Mouse (Mus musculus): Measurements from ENCODE around the gene Alx1. TPM values are rescaled to one million over a fixed set of nuclear protein-coding genes. Genes with fewer than 3 reads are reported as not detected.
A peak's percentile ranks its signal among the peaks of the same experiment; 100 is the strongest.

The Alx1 gene
- polyA plus RNA-seq (2014; fragmentation: Nextera tagmentation; extraction: Ambion mirVana): 3.9 and 4.3 TPM in 2 replicates

GRCm38 (mm10) chr10:103029730-103030490, at the start of gene Alx1:
Gene Alx1, minus strand, starts transcription at chr10:103030215.
- 1% methylated on average over 32 of the region's 32 CpGs for WGBS
- no peak within 1 kb of the TSS for H3K27ac ChIP-seq (replicated peaks; ENCODE audit: low read depth, low read length)
- H3K27me3 ChIP-seq (ENCODE audit: control insufficient read depth, insufficient read depth, low read length): peaks cover 36% of the 10 kb centered on the region
- H3K4me2 ChIP-seq (ENCODE audit: low read depth, severe bottlenecking): peak within 1 kb of the TSS; percentile 60; the same call in 1 of the 2 replicates
- no peaks in the 10 kb centered on the region for H3K9me3 ChIP-seq (ENCODE audit: control insufficient read depth, low read length)
- H3K4me1 ChIP-seq (ENCODE audit: control insufficient read depth, insufficient read depth, low read length): 0 out of 2 replicates have a peak, but pooled peaks cover 6% of the 10 kb centered on the region
- H3K4me3 ChIP-seq (ENCODE audit: low read depth, low read length): peak within 1 kb of the TSS; percentile 39; the same call in 1 of the 2 replicates
- no peak within 1 kb of the TSS for H3K9ac ChIP-seq (ENCODE audit: low read length)
- DNase-seq (ENCODE audit: low spot score) (peak; percentile 61), ATAC-seq (ENCODE audit: insufficient number of reproducible peaks, low FRiP score, low TSS enrichment, low read depth) (no peak)
- no peaks in the 10 kb centered on the region for H3K36me3 ChIP-seq (ENCODE audit: control insufficient read depth, insufficient read depth, low read length)

GRCm38 (mm10) chr10:103049593-103049992, 19.6 kb upstream of the Alx1 start:
- ATAC-seq (ENCODE audit: insufficient number of reproducible peaks, low FRiP score, low TSS enrichment, low read depth) (no peak), DNase-seq (ENCODE audit: low spot score) (no peak)
- 81% methylated on average over 2 of the region's 2 CpGs for WGBS
- Histone ChIP-seq H3K27me3 (ENCODE audit: control insufficient read depth, insufficient read depth, low read length) (no peaks in the 10 kb centered on the region), H3K4me1 (ENCODE audit: control insufficient read depth, insufficient read depth, low read length) (no peaks in the 10 kb centered on the region), H3K9ac (ENCODE audit: low read length) (no peak overlapping the region), H3K4me2 (ENCODE audit: low read depth, severe bottlenecking) (no peak overlapping the region), H3K27ac (replicated peaks; ENCODE audit: low read depth, low read length) (no peak overlapping the region), H3K9me3 (ENCODE audit: control insufficient read depth, low read length) (no peaks in the 10 kb centered on the region), H3K36me3 (ENCODE audit: control insufficient read depth, insufficient read depth, low read length) (no peaks in the 10 kb centered on the region), H3K4me3 (ENCODE audit: low read depth, low read length) (no peak overlapping the region)

GRCm38 (mm10) chr10:103046623-103047022, 16.6 kb upstream of the Alx1 start:
- DNase-seq (ENCODE audit: low spot score): no peak
- Histone ChIP-seq H3K36me3 (ENCODE audit: control insufficient read depth, insufficient read depth, low read length) (no peaks in the 10 kb centered on the region), H3K4me1 (ENCODE audit: control insufficient read depth, insufficient read depth, low read length) (no peaks in the 10 kb centered on the region), H3K27ac (replicated peaks; ENCODE audit: low read depth, low read length) (no peak overlapping the region), H3K27me3 (ENCODE audit: control insufficient read depth, insufficient read depth, low read length) (no peaks in the 10 kb centered on the region), H3K4me2 (ENCODE audit: low read depth, severe bottlenecking) (no peak overlapping the region), H3K4me3 (ENCODE audit: low read depth, low read length) (no peak overlapping the region), H3K9me3 (ENCODE audit: control insufficient read depth, low read length) (no peaks in the 10 kb centered on the region), H3K9ac (ENCODE audit: low read length) (no peak overlapping the region)
- ATAC-seq (ENCODE audit: insufficient number of reproducible peaks, low FRiP score, low TSS enrichment, low read depth): no peak
- WGBS: 59% methylated on average over 3 of the region's 3 CpGs

- no peak overlapping the region for H3K27ac ChIP-seq (replicated peaks; ENCODE audit: low read depth, low read length)
- H3K4me3 ChIP-seq (ENCODE audit: low read depth, low read length): no peak overlapping the region
- H3K9ac ChIP-seq (ENCODE audit: low read length): no peak overlapping the region
- ATAC-seq (ENCODE audit: insufficient number of reproducible peaks, low FRiP score, low TSS enrichment, low read depth) (no peak; the same call in 1 of the 2 replicates), DNase-seq (ENCODE audit: low spot score) (no peak)
- no peaks in the 10 kb centered on the region for H3K36me3 ChIP-seq (ENCODE audit: control insufficient read depth, insufficient read depth, low read length)
- WGBS: 55% methylated on average over 2 of the region's 2 CpGs
- H3K9me3 ChIP-seq (ENCODE audit: control insufficient read depth, low read length): no peaks in the 10 kb centered on the region
- no peak overlapping the region for H3K4me2 ChIP-seq (ENCODE audit: low read depth, severe bottlenecking)
- no peaks in the 10 kb centered on the region for H3K4me1 ChIP-seq (ENCODE audit: control insufficient read depth, insufficient read depth, low read length)
- no peaks in the 10 kb centered on the region for H3K27me3 ChIP-seq (ENCODE audit: control insufficient read depth, insufficient read depth, low read length)
These were observed 15.0 kb upstream of the Alx1 start for GRCm38 (mm10) chr10:103045019-103045418.

- Histone ChIP-seq H3K27ac (replicated peaks; ENCODE audit: low read depth, low read length) (no peak overlapping the region), H3K9me3 (ENCODE audit: control insufficient read depth, low read length) (no peaks in the 10 kb centered on the region), H3K4me1 (ENCODE audit: control insufficient read depth, insufficient read depth, low read length) (no peaks in the 10 kb centered on the region), H3K9ac (ENCODE audit: low read length) (no peak overlapping the region), H3K27me3 (ENCODE audit: control insufficient read depth, insufficient read depth, low read length) (peaks cover 34% of the 10 kb centered on the region), H3K4me2 (ENCODE audit: low read depth, severe bottlenecking) (no peak overlapping the region), H3K4me3 (ENCODE audit: low read depth, low read length) (no peak overlapping the region), H3K36me3 (ENCODE audit: control insufficient read depth, insufficient read depth, low read length) (no peaks in the 10 kb centered on the region)
- ATAC-seq (ENCODE audit: insufficient number of reproducible peaks, low FRiP score, low TSS enrichment, low read depth) (no peak), DNase-seq (ENCODE audit: low spot score) (no peak)
- 3% methylated on average over 14 of the region's 14 CpGs for WGBS
These were observed 5.1 kb upstream of the Alx1 start for GRCm38 (mm10) chr10:103035002-103035640.

GRCm38 (mm10) chr10:103030931-103031330, 916 bp upstream of the Alx1 start:
- H3K4me3 ChIP-seq (ENCODE audit: low read depth, low read length): no peak overlapping the region
- 4% methylated on average over 11 of the region's 11 CpGs for WGBS
- peaks cover 45% of the 10 kb centered on the region for H3K27me3 ChIP-seq (ENCODE audit: control insufficient read depth, insufficient read depth, low read length)
- no peak overlapping the region for H3K4me2 ChIP-seq (ENCODE audit: low read depth, severe bottlenecking)
- 0 out of 2 replicates have a peak, but pooled peaks cover 6% of the 10 kb centered on the region for H3K4me1 ChIP-seq (ENCODE audit: control insufficient read depth, insufficient read depth, low read length)
- no peak overlapping the region for H3K27ac ChIP-seq (replicated peaks; ENCODE audit: low read depth, low read length)
- no peak for ATAC-seq (ENCODE audit: insufficient number of reproducible peaks, low FRiP score, low TSS enrichment, low read depth)
- no peak overlapping the region for H3K9ac ChIP-seq (ENCODE audit: low read length)
- H3K9me3 ChIP-seq (ENCODE audit: control insufficient read depth, low read length): no peaks in the 10 kb centered on the region
- no peak for DNase-seq (ENCODE audit: low spot score)
- H3K36me3 ChIP-seq (ENCODE audit: control insufficient read depth, insufficient read depth, low read length): no peaks in the 10 kb centered on the region

GRCm38 (mm10) chr10:103029132-103029729, 784 bp downstream of the Alx1 start:
- Histone ChIP-seq H3K4me1 (ENCODE audit: control insufficient read depth, insufficient read depth, low read length) (0 out of 2 replicates have a peak, but pooled peaks cover 6% of the 10 kb centered on the region), H3K27ac (replicated peaks; ENCODE audit: low read depth, low read length) (no peak overlapping the region), H3K9ac (ENCODE audit: low read length) (no peak overlapping the region), H3K4me2 (ENCODE audit: low read depth, severe bottlenecking) (peak overlapping the region; percentile 60), H3K4me3 (ENCODE audit: low read depth, low read length) (peak overlapping the region; percentile 39; the same call in 1 of the 2 replicates), H3K9me3 (ENCODE audit: control insufficient read depth, low read length) (no peaks in the 10 kb centered on the region), H3K36me3 (ENCODE audit: control insufficient read depth, insufficient read depth, low read length) (no peaks in the 10 kb centered on the region), H3K27me3 (ENCODE audit: control insufficient read depth, insufficient read depth, low read length) (peaks cover 31% of the 10 kb centered on the region)
- ATAC-seq (ENCODE audit: insufficient number of reproducible peaks, low FRiP score, low TSS enrichment, low read depth) (no peak), DNase-seq (ENCODE audit: low spot score) (peak; percentile 64)
- 2% methylated on average over 23 of the region's 23 CpGs for WGBS

All from limb, embryonic 11.5 days (tissue).